Mouse (Mus musculus) gonadal fat pad, adult 2 months (tissue): ENCODE measurements around the gene Med13l. TPM values are rescaled to one million over a fixed set of nuclear protein-coding genes. Genes with fewer than 3 reads are reported as not detected.

Experiments used
- DNase-seq: peaks from one replicate; pipeline ENCODE4 v3.0.0-alpha.2; 2012; ENCODE audit warnings: low read depth
- polyA plus RNA-seq: library from polyadenylated mRNA; depleted of rRNA; stranded (reverse); fragments of >200 nt; gene quantifications from 2 replicates; pipeline ENCODE4 v1.2.3, GENCODE M21; 2012

Gene Med13l
- polyA plus RNA-seq, 1 experiment: 12.8 TPM

GRCm38 (mm10) chr5:118732651-118733050, 172.2 kb downstream of the Med13l start:
- DNase-seq: no peak

- no peak for DNase-seq
Observed at GRCm38 (mm10) chr5:118733566-118733965, 173.1 kb downstream of the Med13l start.

- no peak for DNase-seq
Observed at GRCm38 (mm10) chr5:118734455-118734854, 174.0 kb downstream of the Med13l start.

- DNase-seq: no peak
Observed at GRCm38 (mm10) chr5:118735738-118736137, 175.3 kb downstream of the Med13l start.

GRCm38 (mm10) chr5:118737548-118737947, 177.1 kb downstream of the Med13l start:
- DNase-seq: no peak

- DNase-seq: no peak
Observed at GRCm38 (mm10) chr5:118743067-118743466, 182.6 kb downstream of the Med13l start.

GRCm38 (mm10) chr5:118747026-118747425, 186.5 kb downstream of the Med13l start:
- no peak for DNase-seq

GRCm38 (mm10) chr5:118751446-118752179, 191.1 kb downstream of the Med13l start:
- no peak for DNase-seq

GRCm38 (mm10) chr5:118752868-118753267, 192.4 kb downstream of the Med13l start:
- no peak for DNase-seq

GRCm38 (mm10) chr5:118753471-118754044, 193.1 kb downstream of the Med13l start:
- DNase-seq: no peak

GRCm38 (mm10) chr5:118754191-118754759, 193.8 kb downstream of the Med13l start:
- no peak for DNase-seq

- DNase-seq: no peak
Observed at GRCm38 (mm10) chr5:118756078-118756477, 195.6 kb downstream of the Med13l start.

- no peak for DNase-seq
Observed at GRCm38 (mm10) chr5:118757396-118758301, 197.2 kb downstream of the Med13l start.

GRCm38 (mm10) chr5:118760986-118761385, 200.5 kb downstream of the Med13l start:
- DNase-seq: no peak

- DNase-seq: no peak
Observed at GRCm38 (mm10) chr5:118762499-118763185, 202.2 kb downstream of the Med13l start.

GRCm38 (mm10) chr5:118763353-118763752, 202.9 kb downstream of the Med13l start:
- DNase-seq: no peak

GRCm38 (mm10) chr5:118769143-118769542, 208.7 kb downstream of the Med13l start:
- DNase-seq: no peak

GRCm38 (mm10) chr5:118773866-118774265, 213.4 kb downstream of the Med13l start:
- no peak for DNase-seq

- no peak for DNase-seq
Observed at GRCm38 (mm10) chr5:118776396-118776795, 215.9 kb downstream of the Med13l start.

GRCm38 (mm10) chr5:118781598-118781997, 221.1 kb downstream of the Med13l start:
- no peak for DNase-seq

GRCm38 (mm10) chr5:118782139-118782538, 221.7 kb downstream of the Med13l start:
- DNase-seq: no peak
